2 mouse cellular contexts compared by ENCODE assay signal in the genomic region with DNA sequence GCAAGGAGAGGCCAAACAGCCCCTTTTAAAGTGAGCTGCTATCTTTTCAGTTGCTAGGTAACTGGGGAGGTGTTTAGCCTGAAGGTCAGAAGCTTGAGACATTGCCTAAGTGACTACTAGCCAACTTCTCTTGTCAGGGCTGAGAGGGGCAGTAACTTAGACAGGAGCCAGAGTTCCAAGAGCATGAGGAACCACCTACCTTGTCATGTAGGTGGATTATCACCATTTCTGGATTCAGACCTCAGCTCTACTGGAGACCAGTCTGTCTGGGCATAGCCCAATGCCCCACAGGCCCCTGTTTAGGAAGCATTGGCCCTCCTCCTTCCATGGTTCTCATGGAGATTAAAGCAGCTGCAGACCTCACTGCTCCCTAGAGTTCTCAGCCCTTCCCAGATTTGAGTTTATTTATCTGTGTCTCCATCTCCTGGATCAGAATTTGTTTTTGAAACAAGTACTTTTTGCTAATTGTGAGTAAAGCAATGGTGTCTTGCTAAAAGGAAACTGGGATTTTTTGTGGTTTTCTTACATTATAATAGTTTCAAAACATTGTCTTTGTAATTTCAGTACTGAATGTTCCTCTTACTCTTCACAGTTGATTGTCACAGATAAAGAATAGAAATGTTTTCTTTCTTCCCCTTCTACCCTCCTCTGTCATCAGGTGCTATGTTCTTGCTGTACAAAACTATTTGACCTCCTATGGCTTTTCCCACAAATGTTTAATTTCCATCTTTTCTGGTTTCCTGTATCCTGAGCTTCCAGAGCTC.
TF ChIP-seq lines count a peak whose summit lies in the region.

No protein-coding gene starts in this region.

TF ChIP-seq in CH12.LX, 34 proteins besides CTCF, POLR2A, EP300 and RAD21 (continued from another document):
- TF ChIP-seq USF2 (conservative IDR thresholded peaks at IDR 0.05; ENCODE audit: low read depth, low read length): no peak
- TF ChIP-seq JUN (IDR thresholded peaks at IDR 0.05; ENCODE audit: insufficient read depth, low read depth, low read length): peak; percentile 53
- no peak for TF ChIP-seq MAZ (IDR thresholded peaks at IDR 0.05; ENCODE audit: low read depth, low read length)
- no peak for TF ChIP-seq KAT2A (IDR thresholded peaks at IDR 0.05; ENCODE audit: insufficient replicate concordance, low read length)
- TF ChIP-seq MEF2A (IDR thresholded peaks at IDR 0.05; ENCODE audit: borderline replicate concordance, low read depth, low read length): no peak
- no peak for TF ChIP-seq ZNF384 (IDR thresholded peaks at IDR 0.05; ENCODE audit: low read depth, low read length)
- TF ChIP-seq PAX5 (IDR thresholded peaks at IDR 0.05; ENCODE audit: low read length): no peak
- no peak for TF ChIP-seq NELFE (IDR thresholded peaks at IDR 0.05; ENCODE audit: low read depth, low read length)
- no peak for TF ChIP-seq USF1 (IDR thresholded peaks at IDR 0.05; ENCODE audit: low read depth, low read length)
- TF ChIP-seq RCOR1 (conservative IDR thresholded peaks at IDR 0.05; ENCODE audit: low read depth, low read length): 0 out of 2 replicates have a peak, but pooled peaks have one; percentile 18
- TF ChIP-seq ETS1 (conservative IDR thresholded peaks at IDR 0.05; ENCODE audit: low read depth, low read length): no peak; the same call in 1 of the 2 replicates
- TF ChIP-seq ELF1 (IDR thresholded peaks at IDR 0.05; ENCODE audit: low read depth, low read length): no peak
- TF ChIP-seq TBP (conservative IDR thresholded peaks at IDR 0.05; ENCODE audit: low read depth, low read length): no peak
- TF ChIP-seq MXI1 (IDR thresholded peaks at IDR 0.05; ENCODE audit: low read depth, low read length): no peak
- TF ChIP-seq CHD1 (IDR thresholded peaks at IDR 0.05; ENCODE audit: low read depth, low read length): 0 out of 2 replicates have a peak, but pooled peaks have one; percentile 32
- TF ChIP-seq MYC (IDR thresholded peaks at IDR 0.05; ENCODE audit: low read depth, low read length): no peak

TF ChIP-seq in myocyte, 11 proteins besides CTCF, POLR2A, EP300 and RAD21 (continued from another document):
- TF ChIP-seq CEBPB (IDR thresholded peaks at IDR 0.05; ENCODE audit: insufficient read depth, poor library complexity, severe bottlenecking): no peak
- no peak for TF ChIP-seq USF1 (IDR thresholded peaks at IDR 0.05; ENCODE audit: low read depth)
- no peak for TF ChIP-seq MYOD1 (IDR thresholded peaks at IDR 0.05; ENCODE audit: control insufficient read depth in 1 of 3, insufficient read length in 2 of 3, low read depth in 2 of 3)
- TF ChIP-seq MAX (IDR thresholded peaks at IDR 0.05; ENCODE audit: low read depth): no peak
- TF ChIP-seq E2F4 (IDR thresholded peaks at IDR 0.05; ENCODE audit: insufficient read depth): no peak
- TF ChIP-seq TCF3 (IDR thresholded peaks at IDR 0.05; ENCODE audit: insufficient read length, low read depth): no peak
- no peak for TF ChIP-seq REST (IDR thresholded peaks at IDR 0.05; ENCODE audit: insufficient read depth, insufficient read length)
- no peak for TF ChIP-seq MYOG (IDR thresholded peaks at IDR 0.05; ENCODE audit: control insufficient read depth in 1 of 3, insufficient read depth in 1 of 3, insufficient read length in 2 of 3, low read depth in 2 of 3)
